Mouse (Mus musculus) CH12.LX (cell line): Measurements from ENCODE around the gene Folr1.

Source experiments
- CTCF ChIP-seq, 2 experiments: IDR thresholded peaks in 1 of 2; conservative IDR thresholded peaks in 1 of 2; 2 replicates each; pipeline ENCODE4 v1.5.1; 2011 to 2012; ENCODE audit warnings: low read depth in 2 of 2, low read length in 2 of 2, improper control_type of control experiment in 1 of 2, inconsistent platforms in 1 of 2, mild to moderate bottlenecking in 1 of 2, moderate library complexity in 1 of 2
- POLR2A ChIP-seq: IDR thresholded peaks from 2 replicates; pipeline ENCODE4 v1.6.1; 2011; ENCODE audit warnings: low read depth, mild to moderate bottlenecking, improper control_type of control experiment, low read length
- RAD21 ChIP-seq: IDR thresholded peaks from 2 replicates; pipeline ENCODE4 v1.6.1; 2011; ENCODE audit warnings: low read depth, mild to moderate bottlenecking, low read length, improper control_type of control experiment, moderate library complexity

DNA sequence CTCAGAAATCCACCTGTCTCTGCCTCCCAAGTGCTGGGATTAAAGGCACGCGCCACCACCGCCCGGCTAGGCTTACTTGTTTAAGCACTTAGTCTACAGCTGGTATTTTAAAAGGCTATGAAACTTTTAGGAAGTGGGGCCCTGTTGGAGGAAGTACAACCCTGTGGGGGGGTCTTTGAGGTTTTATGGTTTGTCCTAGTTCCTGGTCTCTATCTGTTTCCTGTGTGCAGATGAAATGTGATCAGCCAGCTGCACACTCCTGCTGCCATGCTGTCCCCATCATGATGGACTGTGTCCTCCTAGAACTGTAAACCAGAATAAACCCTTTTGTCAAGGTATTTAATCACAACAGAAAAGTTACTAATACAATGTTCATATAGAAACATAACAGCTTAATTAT, 13.6 kb upstream of the Folr1 start:
- no peak for TF ChIP-seq CTCF (conservative IDR thresholded peaks at IDR 0.05 in 1 of 2, IDR thresholded peaks at IDR 0.05 in 1 of 2; ENCODE audit: low read depth in 2 of 2, low read length in 2 of 2)
- no peak for TF ChIP-seq RAD21
- no peak for TF ChIP-seq POLR2A
